Mouse (Mus musculus): ENCODE results near the gene Rabgap1l.

- no peak for TF ChIP-seq CTCF (IDR thresholded peaks at IDR 0.05; ENCODE audit: control insufficient read depth, insufficient read depth, insufficient replicate concordance, low read depth, low read length)
- TF ChIP-seq POLR2A (IDR thresholded peaks at IDR 0.05; ENCODE audit: control insufficient read depth, low read depth, low read length): no peak
Observed at GRCm38 (mm10) chr1:160535649-160536048, 257.4 kb downstream of the Rabgap1l start.
